Mouse (Mus musculus) spleen, adult 2 months (tissue): ENCODE measurements at regions not wholly inside any gene's neighbourhood (a gene's known extent, or its start where the extent isn't known, plus 50 kb on each side); places are given as distances from the start of the nearest gene placed in this dataset.
"Not testable (repeated sequence)": the region's sequence is repeated elsewhere in the genome, so short reads cannot be mapped to it uniquely, and the experiment has no call there.

Experiments used
- DNase-seq, 2 experiments: peaks; one replicate each; pipeline versions ENCODE4 v3.0.0 to v3.0.0-alpha.2; 2012 to 2021; ENCODE audit warnings: low spot score in 2 of 2, low read depth in 1 of 2
- H3K27ac ChIP-seq: fragments of 200-500 bp; 2 replicates; pipeline ENCODE4 v1.5.1; 2012; ENCODE audit warnings: low read length, inconsistent platforms; ENCODE audit not compliant: insufficient read depth
- H3K27me3 ChIP-seq: fragments of 200-500 bp; 2 replicates; pipeline ENCODE4 v1.6.1; 2012; ENCODE audit warnings: mild to moderate bottlenecking, moderate library complexity, low read length, inconsistent platforms; ENCODE audit not compliant: control insufficient read depth, insufficient read depth
- H3K36me3 ChIP-seq: fragments of 200-500 bp; 2 replicates; pipeline ENCODE4 v1.6.1; 2012; ENCODE audit warnings: mild to moderate bottlenecking, low read length, inconsistent platforms; ENCODE audit not compliant: control insufficient read depth, insufficient read depth
- H3K4me1 ChIP-seq: fragments of 200-500 bp; 2 replicates; pipeline ENCODE4 v1.6.1; 2011; ENCODE audit warnings: inconsistent platforms; ENCODE audit not compliant: control insufficient read depth, insufficient read depth, insufficient read length
- H3K4me3 ChIP-seq: fragments of 200-500 bp; 2 replicates; pipeline ENCODE4 v1.5.1; 2011; ENCODE audit warnings: mild to moderate bottlenecking, inconsistent platforms; ENCODE audit not compliant: insufficient read depth, insufficient read length; ENCODE audit errors: extremely low read depth
- CTCF ChIP-seq: fragments of 200-500 bp; IDR thresholded peaks from 2 replicates; pipeline ENCODE4 v1.5.1; 2011; ENCODE audit warnings: mild to moderate bottlenecking, inconsistent platforms; ENCODE audit not compliant: insufficient read depth, insufficient read length, insufficient replicate concordance; ENCODE audit errors: extremely low read depth
- POLR2A ChIP-seq: fragments of 200-500 bp; IDR thresholded peaks from 2 replicates; pipeline ENCODE4 v1.6.1; 2011; ENCODE audit warnings: low read depth, low read length, inconsistent platforms
- WGBS: fragments of 180-500 bp; shearing (Covaris S2); methylation state at CpG from one replicate; pipeline ENCODE4 v1.1.7; 2018; 5-methylcytosine and 5-hydroxymethylcytosine counted together

- not testable (repeated sequence) for H3K4me3 ChIP-seq, DNase-seq, H3K27me3 ChIP-seq, H3K27ac ChIP-seq, H3K4me1 ChIP-seq, H3K36me3 ChIP-seq
- WGBS, result 74% methylated on average over 2 of the region's 7 CpGs
These were observed 84.8 kb upstream of the Ezh2 start for GRCm38 (mm10) chr6:47679946-47680345.

- DNase-seq, result peak in 1 of 2 experiments; percentile 38
- H3K4me3 ChIP-seq, result peak overlapping the region; percentile 53; the same call in 1 of the 2 replicates
- 4% methylated on average over 9 of the region's 33 CpGs for WGBS
These were observed 77.6 kb upstream of the Ezh2 start for GRCm38 (mm10) chr6:47672741-47673140.

GRCm38 (mm10) chr6:47652880-47653279, 57.7 kb upstream of the Ezh2 start:
- H3K27me3 ChIP-seq, DNase-seq, H3K36me3 ChIP-seq, H3K4me1 ChIP-seq, H3K27ac ChIP-seq, H3K4me3 ChIP-seq: not testable (repeated sequence)
- WGBS, result 88% methylated on average over 3 of the region's 3 CpGs

More at GRCm38 (mm10) chr6:47672741-47673140, 77.6 kb upstream of the Ezh2 start:
- not testable (repeated sequence) for H3K36me3 ChIP-seq, H3K27ac ChIP-seq, H3K4me1 ChIP-seq, H3K27me3 ChIP-seq

GRCm38 (mm10) chr6:47651385-47651718, 56.2 kb upstream of the Ezh2 start:
- not testable (repeated sequence) for H3K27ac ChIP-seq, DNase-seq, H3K36me3 ChIP-seq, H3K27me3 ChIP-seq, H3K4me1 ChIP-seq
- under 1% methylated on average over 22 of the region's 23 CpGs for WGBS
- peak overlapping the region; percentile 95 for H3K4me3 ChIP-seq

GRCm38 (mm10) chr6:47650463-47651384, 55.6 kb upstream of the Ezh2 start:
- peak; percentile 91 for TF ChIP-seq CTCF
- no peak for TF ChIP-seq POLR2A
- Histone ChIP-seq H3K4me1 (peaks cover 3% of the 10 kb centered on the region; the same call in 1 of the 2 replicates), H3K27me3 (no peaks in the 10 kb centered on the region), H3K27ac (peak overlapping the region; percentile 80), H3K36me3 (no peaks in the 10 kb centered on the region), H3K4me3 (peak overlapping the region; percentile 95)
- WGBS, result 4% methylated on average over 46 of the region's 46 CpGs
- peak; percentile 78 to 84 for DNase-seq

- WGBS, result 83% methylated on average over 6 of the region's 6 CpGs
- DNase-seq, result no peak
These were observed 54.8 kb upstream of the Ezh2 start for GRCm38 (mm10) chr6:47649961-47650360.

GRCm38 (mm10) chr6:47649451-47649931, 54.4 kb upstream of the Ezh2 start:
- Histone ChIP-seq H3K4me1 (peaks cover 3% of the 10 kb centered on the region; the same call in 1 of the 2 replicates), H3K36me3 (no peaks in the 10 kb centered on the region), H3K27ac (no peak overlapping the region), H3K4me3 (no peak overlapping the region), H3K27me3 (no peaks in the 10 kb centered on the region)
- peak in 1 of 2 experiments; percentile 5 for DNase-seq
- TF ChIP-seq POLR2A (no peak), CTCF (no peak)
- 60% methylated on average over 5 of the region's 5 CpGs for WGBS

More at GRCm38 (mm10) chr6:47649961-47650360, 54.8 kb upstream of the Ezh2 start:
- Histone ChIP-seq H3K4me1 (peaks cover 3% of the 10 kb centered on the region; the same call in 1 of the 2 replicates), H3K4me3 (no peak overlapping the region), H3K27ac (no peak overlapping the region), H3K27me3 (no peaks in the 10 kb centered on the region), H3K36me3 (no peaks in the 10 kb centered on the region)
- TF ChIP-seq CTCF (no peak), POLR2A (no peak)
